Comparison of ENCODE assay signal across 8 mouse cellular contexts in genomic region chr11:115071631-115072294, GRCm38 (mm10). TPM values are rescaled to one million over a fixed set of nuclear protein-coding genes. Genes with fewer than 3 reads are reported as not detected.
DNase-seq lines count a peak whose midpoint lies in the region; ATAC-seq lines count a peak whose summit lies in the region.

No protein-coding gene starts in this region.

- peak; percentile 68 for ATAC-seq in megakaryocyte progenitor cell, adult 5-6 weeks (replicated peaks; ENCODE audit: poor library complexity)

- intact Hi-C loops in heart, postnatal 14 days (cut with DNase I): no loop called here

- DNase-seq in layer of hippocampus, adult 9-11 months: peak; percentile 31
- DNase-seq in layer of hippocampus, postnatal 25 days (ENCODE audit: extremely low spot score in 1 of 2, low spot score in 1 of 2): no peak
- peak; percentile 1 for DNase-seq in fat pad, adult 2 months (ENCODE audit: extremely low read depth, low read depth, low spot score)
- peak; percentile 39 to 48 for DNase-seq in heart, postnatal 14 days
- DNase-seq in kidney, postnatal 36 days: peak; percentile 49 to 69
- DNase-seq in cerebellum, postnatal 36 days: no peak
- no peak for DNase-seq in spleen, postnatal 10 days (ENCODE audit: low spot score in 2 of 2)

RNA-seq across cellular contexts. Expression of gene Cd300e, which starts 9.8 kb away (rescaled TPM):
- total RNA-seq in layer of hippocampus, postnatal 25 days (2021): not detected
- total RNA-seq in heart, postnatal 14 days (2021): under 1 TPM; 0.17 to 0.20 TPM
- 0.17 and 0.42 TPM in 2 replicates for total RNA-seq in megakaryocyte progenitor cell, adult 5-6 weeks (2015)
- total RNA-seq in megakaryocyte progenitor cell, adult 5-6 weeks (2017): 0.10 and 0.25 TPM in 2 replicates

RNA-seq across cellular contexts. Expression of gene Rab37, which starts 19.5 kb away (rescaled TPM):
- total RNA-seq in layer of hippocampus, postnatal 25 days (2021): 1 to 10 TPM; 1.8 to 2.0 TPM
- 1 to 10 TPM in 1 of 2 experiments, under 1 TPM in 1; 1.00 to 1.3 TPM for total RNA-seq in heart, postnatal 14 days (2021)
- 4.6 and 9.6 TPM in 2 replicates for total RNA-seq in megakaryocyte progenitor cell, adult 5-6 weeks (2015)
- total RNA-seq in megakaryocyte progenitor cell, adult 5-6 weeks (2017): 8.5 and 13.9 TPM in 2 replicates

RNA-seq across cellular contexts. Expression of gene Cd300ld3, which starts 23.6 kb away (rescaled TPM):
- total RNA-seq in layer of hippocampus, postnatal 25 days (2021): under 1 TPM in 1 of 2 experiments, not detected in 1; 0.86 TPM
- 1 to 10 TPM; 4.9 to 8.1 TPM for total RNA-seq in heart, postnatal 14 days (2021)
- total RNA-seq in megakaryocyte progenitor cell, adult 5-6 weeks (2015): 0.22 and 0.47 TPM in 2 replicates
- 0.78 TPM in 1 of 2 replicates, not detected in the other for total RNA-seq in megakaryocyte progenitor cell, adult 5-6 weeks (2017)

RNA-seq across cellular contexts. Expression of gene Cd300ld5, which starts 34.2 kb away (rescaled TPM):
- total RNA-seq in layer of hippocampus, postnatal 25 days (2021): 1 to 10 TPM in 1 of 2 experiments, not detected in 1; 2.3 TPM
- total RNA-seq in heart, postnatal 14 days (2021): 1 to 10 TPM in 1 of 2 experiments, not detected in 1; 1.4 TPM
- total RNA-seq in megakaryocyte progenitor cell, adult 5-6 weeks (2015): 0.22 TPM in 1 of 2 replicates, not detected in the other
- total RNA-seq in megakaryocyte progenitor cell, adult 5-6 weeks (2017): not detected in 2 replicates

RNA-seq across cellular contexts. Expression of gene Cd300ld4, which starts 45.0 kb away (rescaled TPM):
- under 1 TPM in 1 of 2 experiments, not detected in 1; 0.86 TPM for total RNA-seq in layer of hippocampus, postnatal 25 days (2021)
- not detected for total RNA-seq in heart, postnatal 14 days (2021)
- 0.22 TPM in 1 of 2 replicates, not detected in the other for total RNA-seq in megakaryocyte progenitor cell, adult 5-6 weeks (2015)
- total RNA-seq in megakaryocyte progenitor cell, adult 5-6 weeks (2017): not detected in 2 replicates

Comparison
In these comparisons a context has a peak if more than half of its experiments do, and no peak if none do; other contexts are left out.
1. DNase-seq: peak in layer of hippocampus, adult 9-11 months (single experiment), fat pad, adult 2 months (single experiment), heart, postnatal 14 days (2 of 2) and kidney, postnatal 36 days (2 of 2); none in layer of hippocampus, postnatal 25 days (0 of 2), cerebellum, postnatal 36 days (0 of 2) and spleen, postnatal 10 days (0 of 2).